Mouse (Mus musculus): ENCODE measurements around the gene Ptprcap. TPM values are rescaled to one million over a fixed set of nuclear protein-coding genes. Genes with fewer than 3 reads are reported as not detected.
A peak's percentile ranks its signal among the peaks of the same experiment; 100 is the strongest.
"Not testable (repeated sequence)": the region's sequence is repeated elsewhere in the genome, so short reads cannot be mapped to it uniquely, and the experiment has no call there.

The Ptprcap gene
- polyA plus RNA-seq, 1 experiment = 169 TPM

GRCm38 (mm10) chr19:4135963-4136345 lies 17.4 kb upstream of the Ptprcap start:
- not testable (repeated sequence) for H3K4me3 ChIP-seq (ENCODE audit: low read depth, low read length); H3K27ac ChIP-seq (ENCODE audit: insufficient read depth, low read depth, low read length); H3K27me3 ChIP-seq (ENCODE audit: control insufficient read depth, insufficient read depth, low read length); H3K4me1 ChIP-seq (ENCODE audit: control insufficient read depth, insufficient read depth, insufficient read length, low read length)
- TF ChIP-seq CTCF (IDR thresholded peaks at IDR 0.05; ENCODE audit: extremely low read depth, insufficient read length, insufficient replicate concordance, low read depth, low read length) = peak; percentile 59; the same call in 1 of the 2 replicates
- H3K36me3 ChIP-seq (ENCODE audit: control insufficient read depth, insufficient read depth, low read length) = peaks cover 20% of the 10 kb centered on the region
- WGBS = 10% methylated on average over 8 of the region's 8 CpGs

- no peaks in the 10 kb centered on the region for H3K4me1 ChIP-seq (ENCODE audit: control insufficient read depth, insufficient read depth, insufficient read length, low read length)
- TF ChIP-seq CTCF (IDR thresholded peaks at IDR 0.05; ENCODE audit: extremely low read depth, insufficient read length, insufficient replicate concordance, low read depth, low read length) (no peak), POLR2A (IDR thresholded peaks at IDR 0.05; ENCODE audit: low read depth, low read length) (no peak)
- no peak overlapping the region for H3K4me3 ChIP-seq (ENCODE audit: low read depth, low read length)
- peaks cover 15% of the 10 kb centered on the region for H3K36me3 ChIP-seq (ENCODE audit: control insufficient read depth, insufficient read depth, low read length)
- no peaks in the 10 kb centered on the region for H3K27me3 ChIP-seq (ENCODE audit: control insufficient read depth, insufficient read depth, low read length)
- no peak overlapping the region for H3K27ac ChIP-seq (ENCODE audit: insufficient read depth, low read depth, low read length)
- WGBS = 73% methylated on average over 5 of the region's 5 CpGs
Observed at GRCm38 (mm10) chr19:4136463-4136862, 16.9 kb upstream of the Ptprcap start.

- H3K4me3 ChIP-seq (ENCODE audit: low read depth, low read length) = no peak overlapping the region
- H3K27ac ChIP-seq (ENCODE audit: insufficient read depth, low read depth, low read length) = no peak overlapping the region
- H3K27me3 ChIP-seq (ENCODE audit: control insufficient read depth, insufficient read depth, low read length) = no peaks in the 10 kb centered on the region
- peaks cover 2% of the 10 kb centered on the region; the same call in 1 of the 2 replicates for H3K36me3 ChIP-seq (ENCODE audit: control insufficient read depth, insufficient read depth, low read length)
- TF ChIP-seq POLR2A (IDR thresholded peaks at IDR 0.05; ENCODE audit: low read depth, low read length) (no peak), CTCF (IDR thresholded peaks at IDR 0.05; ENCODE audit: extremely low read depth, insufficient read length, insufficient replicate concordance, low read depth, low read length) (no peak)
- no peaks in the 10 kb centered on the region; the same call in 1 of the 2 replicates for H3K4me1 ChIP-seq (ENCODE audit: control insufficient read depth, insufficient read depth, insufficient read length, low read length)
- 63% methylated on average over 5 of the region's 5 CpGs for WGBS
Observed at GRCm38 (mm10) chr19:4137913-4138312, 15.5 kb upstream of the Ptprcap start.

GRCm38 (mm10) chr19:4139446-4139845 lies 14.0 kb upstream of the Ptprcap start, which contains the start of gene Gpr152:
Gene Gpr152 (plus strand): TSS chr19:4139787.
- Histone ChIP-seq H3K27ac (ENCODE audit: insufficient read depth, low read depth, low read length) (no peak within 1 kb of the TSS), H3K4me1 (ENCODE audit: control insufficient read depth, insufficient read depth, insufficient read length, low read length) (no peaks in the 10 kb centered on the region; the same call in 1 of the 2 replicates), H3K4me3 (ENCODE audit: low read depth, low read length) (no peak within 1 kb of the TSS), H3K36me3 (ENCODE audit: control insufficient read depth, insufficient read depth, low read length) (no peaks in the 10 kb centered on the region), H3K27me3 (ENCODE audit: control insufficient read depth, insufficient read depth, low read length) (no peaks in the 10 kb centered on the region)
- TF ChIP-seq CTCF (IDR thresholded peaks at IDR 0.05; ENCODE audit: extremely low read depth, insufficient read length, insufficient replicate concordance, low read depth, low read length) = no peak
- no peak for TF ChIP-seq POLR2A (IDR thresholded peaks at IDR 0.05; ENCODE audit: low read depth, low read length)
- WGBS = 89% methylated on average over 2 of the region's 2 CpGs

- TF ChIP-seq CTCF (IDR thresholded peaks at IDR 0.05; ENCODE audit: extremely low read depth, insufficient read length, insufficient replicate concordance, low read depth, low read length) = no peak
- no peak for TF ChIP-seq POLR2A (IDR thresholded peaks at IDR 0.05; ENCODE audit: low read depth, low read length)
- Histone ChIP-seq H3K27me3 (ENCODE audit: control insufficient read depth, insufficient read depth, low read length) (no peaks in the 10 kb centered on the region), H3K36me3 (ENCODE audit: control insufficient read depth, insufficient read depth, low read length) (no peaks in the 10 kb centered on the region), H3K4me3 (ENCODE audit: low read depth, low read length) (no peak overlapping the region), H3K4me1 (ENCODE audit: control insufficient read depth, insufficient read depth, insufficient read length, low read length) (no peaks in the 10 kb centered on the region; the same call in 1 of the 2 replicates), H3K27ac (ENCODE audit: insufficient read depth, low read depth, low read length) (no peak overlapping the region)
- WGBS = 80% methylated on average over 6 of the region's 6 CpGs
Observed at GRCm38 (mm10) chr19:4140147-4140546, 13.3 kb upstream of the Ptprcap start.

- TF ChIP-seq CTCF (IDR thresholded peaks at IDR 0.05; ENCODE audit: extremely low read depth, insufficient read length, insufficient replicate concordance, low read depth, low read length) (no peak), POLR2A (IDR thresholded peaks at IDR 0.05; ENCODE audit: low read depth, low read length) (no peak)
- Histone ChIP-seq H3K36me3 (ENCODE audit: control insufficient read depth, insufficient read depth, low read length) (no peaks in the 10 kb centered on the region), H3K27ac (ENCODE audit: insufficient read depth, low read depth, low read length) (no peak overlapping the region), H3K4me3 (ENCODE audit: low read depth, low read length) (no peak overlapping the region), H3K27me3 (ENCODE audit: control insufficient read depth, insufficient read depth, low read length) (no peaks in the 10 kb centered on the region), H3K4me1 (ENCODE audit: control insufficient read depth, insufficient read depth, insufficient read length, low read length) (no peaks in the 10 kb centered on the region; the same call in 1 of the 2 replicates)
- WGBS = 85% methylated on average over 18 of the region's 18 CpGs
Observed at GRCm38 (mm10) chr19:4142416-4143173, 10.8 kb upstream of the Ptprcap start.

GRCm38 (mm10) chr19:4143759-4144268 lies 9.6 kb upstream of the Ptprcap start, which contains the start of gene Cabp4:
Gene Cabp4 (minus strand): TSS chr19:4144033.
- Histone ChIP-seq H3K36me3 (ENCODE audit: control insufficient read depth, insufficient read depth, low read length) (no peaks in the 10 kb centered on the region), H3K4me3 (ENCODE audit: low read depth, low read length) (0 out of 2 replicates have a peak within 1 kb of the TSS, but pooled peaks have one; percentile 4), H3K27ac (ENCODE audit: insufficient read depth, low read depth, low read length) (peak within 1 kb of the TSS; percentile 1; the same call in 1 of the 2 replicates), H3K27me3 (ENCODE audit: control insufficient read depth, insufficient read depth, low read length) (no peaks in the 10 kb centered on the region), H3K4me1 (ENCODE audit: control insufficient read depth, insufficient read depth, insufficient read length, low read length) (no peaks in the 10 kb centered on the region; the same call in 1 of the 2 replicates)
- TF ChIP-seq CTCF (IDR thresholded peaks at IDR 0.05; ENCODE audit: extremely low read depth, insufficient read length, insufficient replicate concordance, low read depth, low read length) = no peak
- no peak for TF ChIP-seq POLR2A (IDR thresholded peaks at IDR 0.05; ENCODE audit: low read depth, low read length)
- WGBS = 80% methylated on average over 7 of the region's 7 CpGs

All from small intestine, adult 2 months (tissue).